Mouse (Mus musculus) hematopoietic stem cell, adult 5-6 weeks (primary cell): ENCODE measurements around the gene Tvp23b. TPM values are rescaled to one million over a fixed set of nuclear protein-coding genes. Genes with fewer than 3 reads are reported as not detected.

Experiments used
- total RNA-seq: library from RNA; stranded (forward); fragments of 172-1452, 232-1000 nt; gene quantifications from 2 replicates; pipeline ENCODE4 v1.2.3, GENCODE M21; 2017

The Tvp23b gene
- total RNA-seq, 1 experiment from 2014 or later: 43.8 TPM

Other genes starting within 250 kb of the Tvp23b start
- 7.6 and 7.7 TPM in 2 replicates for gene Lrrc75a, start 230.9 kb upstream of the Tvp23b start, total RNA-seq
- gene Mmgt2, start 230.8 kb upstream of the Tvp23b start, total RNA-seq: 26.0 and 39.5 TPM in 2 replicates
- 7.3 and 9.6 TPM in 2 replicates for gene Zfp287, start 147.6 kb upstream of the Tvp23b start, total RNA-seq
- gene Gm10428, start 126.4 kb upstream of the Tvp23b start, total RNA-seq: not detected in 2 replicates
- 7.8 and 9.7 TPM in 2 replicates for gene Zfp286, start 90.0 kb upstream of the Tvp23b start, total RNA-seq
- 13.2 and 22.3 TPM in 2 replicates for gene Trim16, start 59.2 kb upstream of the Tvp23b start, total RNA-seq
- 4.4 and 6.5 TPM in 2 replicates for gene Fbxw10, start 32.4 kb upstream of the Tvp23b start, total RNA-seq
- not detected in 2 replicates for gene Cdrt4, start 71.7 kb downstream of the Tvp23b start, total RNA-seq
- gene Tekt3, start 182.2 kb downstream of the Tvp23b start, total RNA-seq: not detected in 2 replicates
- gene Pmp22, start 249.5 kb downstream of the Tvp23b start, total RNA-seq: not detected in 2 replicates